Mouse (Mus musculus) hindbrain, embryonic 11.5 days (tissue): ENCODE results near the gene Rgs4. TPM values are rescaled to one million over a fixed set of nuclear protein-coding genes. Genes with fewer than 3 reads are reported as not detected.

Experiments used
- ATAC-seq: fragments of 200-750 bp; cut with Nextera tagmentation; 2 replicates; pipeline ENCODE4 v1.8.0; 2017; ENCODE audit warnings: mild to moderate bottlenecking, moderate TSS enrichment, moderate library complexity; ENCODE audit not compliant: low FRiP score
- DNase-seq: peaks from one replicate; pipeline ENCODE4 v3.0.0-alpha.2; 2015; ENCODE audit warnings: low spot score
- H3K27ac ChIP-seq: fragments of 300-500 bp; sonication (generic); 2 replicates; pipeline ENCODE4 v1.5.1; 2014; ENCODE audit warnings: mild to moderate bottlenecking, low read depth, low read length
- H3K27me3 ChIP-seq: fragments of 300-500 bp; sonication (generic); 2 replicates; pipeline ENCODE4 v1.6.1; 2014; ENCODE audit warnings: mild to moderate bottlenecking, low read length, moderate library complexity, mixed read lengths; ENCODE audit not compliant: control insufficient read depth, insufficient read depth
- H3K36me3 ChIP-seq: fragments of 300-500 bp; sonication (generic); 2 replicates; pipeline ENCODE4 v1.6.1; 2014; ENCODE audit warnings: mild to moderate bottlenecking, low read length, moderate library complexity, mixed read lengths; ENCODE audit not compliant: control insufficient read depth, insufficient read depth
- H3K4me1 ChIP-seq: fragments of 300-500 bp; sonication (generic); replicated peaks from 2 replicates; pipeline ENCODE4 v1.6.1; 2014; ENCODE audit warnings: low read length, mixed read lengths; ENCODE audit not compliant: control insufficient read depth, insufficient read depth
- H3K4me2 ChIP-seq: fragments of 300-500 bp; sonication (generic); replicated peaks from 2 replicates; pipeline ENCODE4 v1.6.1; 2014; ENCODE audit warnings: mild to moderate bottlenecking, low read depth, low read length
- H3K4me3 ChIP-seq: fragments of 300-500 bp; sonication (generic); 2 replicates; pipeline ENCODE4 v1.5.1; 2014; ENCODE audit warnings: low read depth, low read length
- H3K9ac ChIP-seq: fragments of 300-500 bp; sonication (generic); 2 replicates; pipeline ENCODE4 v1.6.1; 2014; ENCODE audit warnings: low read depth, low read length
- H3K9me3 ChIP-seq: fragments of 300-500 bp; sonication (generic); 2 replicates; pipeline ENCODE4 v1.6.1; 2016; ENCODE audit warnings: low read length; ENCODE audit not compliant: control insufficient read depth
- WGBS: fragments of 180-500 bp; shearing (Covaris S2); extraction: QIAGEN DNeasy Blood & Tissue Kit; methylation state at CpG from one replicate; pipeline ENCODE4 v1.1.7; 2014; 5-methylcytosine and 5-hydroxymethylcytosine counted together
- polyA plus RNA-seq: library from polyadenylated mRNA; unstranded; fragments of >200 nt; fragmentation: Nextera tagmentation; extraction: Ambion mirVana; gene quantifications from 2 replicates; pipeline ENCODE4 v1.2.1, GENCODE M21; 2014

Gene Rgs4
- polyA plus RNA-seq: 17.3 and 21.3 TPM in 2 replicates

- H3K9ac ChIP-seq: peak within 1 kb of the TSS; percentile 31; the same call in 1 of the 2 replicates
- H3K4me3 ChIP-seq: peak within 1 kb of the TSS; percentile 29
- WGBS: under 1% methylated on average over 16 of the region's 16 CpGs
- H3K4me2 ChIP-seq: peak within 1 kb of the TSS; percentile 58
- H3K9me3 ChIP-seq: no peaks in the 10 kb centered on the region
- no peaks in the 10 kb centered on the region for H3K36me3 ChIP-seq
- H3K27me3 ChIP-seq: no peaks in the 10 kb centered on the region
- no peaks in the 10 kb centered on the region for H3K4me1 ChIP-seq
- ATAC-seq (peak; percentile 98), DNase-seq (peak; percentile 76)
- H3K27ac ChIP-seq: no peak within 1 kb of the TSS
These were observed at the start of gene Rgs4 for GRCm38 (mm10) chr1:169747473-169747872. Gene Rgs4, minus strand, starts transcription at chr1:169747642.

- H3K9ac ChIP-seq: no peak overlapping the region
- H3K4me3 ChIP-seq: no peak overlapping the region
- ATAC-seq: no peak
- no peaks in the 10 kb centered on the region for H3K36me3 ChIP-seq
- no peak overlapping the region for H3K4me2 ChIP-seq
- DNase-seq: no peak
- no peaks in the 10 kb centered on the region for H3K27me3 ChIP-seq
- 88% methylated on average over 5 of the region's 5 CpGs for WGBS
- no peaks in the 10 kb centered on the region for H3K9me3 ChIP-seq
- no peaks in the 10 kb centered on the region for H3K4me1 ChIP-seq
- no peak overlapping the region for H3K27ac ChIP-seq
These were observed 45.0 kb upstream of the Rgs4 start for GRCm38 (mm10) chr1:169792437-169792836.

GRCm38 (mm10) chr1:169785981-169786380 lies 38.5 kb upstream of the Rgs4 start:
- ATAC-seq (no peak), DNase-seq (no peak)
- 93% methylated on average over 3 of the region's 3 CpGs for WGBS
- Histone ChIP-seq H3K4me1 (no peaks in the 10 kb centered on the region), H3K36me3 (no peaks in the 10 kb centered on the region), H3K9ac (no peak overlapping the region), H3K27me3 (no peaks in the 10 kb centered on the region), H3K27ac (no peak overlapping the region), H3K4me3 (no peak overlapping the region), H3K4me2 (no peak overlapping the region), H3K9me3 (no peaks in the 10 kb centered on the region)

GRCm38 (mm10) chr1:169776566-169776965 lies 29.1 kb upstream of the Rgs4 start:
- H3K4me1 ChIP-seq: no peaks in the 10 kb centered on the region
- H3K9me3 ChIP-seq: no peaks in the 10 kb centered on the region
- no peak overlapping the region for H3K27ac ChIP-seq
- DNase-seq (no peak), ATAC-seq (no peak)
- H3K36me3 ChIP-seq: no peaks in the 10 kb centered on the region
- no peak overlapping the region for H3K4me2 ChIP-seq
- H3K27me3 ChIP-seq: no peaks in the 10 kb centered on the region
- H3K9ac ChIP-seq: no peak overlapping the region
- 73% methylated on average over 7 of the region's 7 CpGs for WGBS
- no peak overlapping the region for H3K4me3 ChIP-seq

- 90% methylated on average over 2 of the region's 2 CpGs for WGBS
- H3K9ac ChIP-seq: no peak overlapping the region
- H3K27ac ChIP-seq: no peak overlapping the region
- DNase-seq (no peak), ATAC-seq (no peak)
- no peaks in the 10 kb centered on the region for H3K9me3 ChIP-seq
- H3K36me3 ChIP-seq: no peaks in the 10 kb centered on the region
- H3K4me2 ChIP-seq: no peak overlapping the region
- H3K4me1 ChIP-seq: no peaks in the 10 kb centered on the region
- no peak overlapping the region for H3K4me3 ChIP-seq
- H3K27me3 ChIP-seq: no peaks in the 10 kb centered on the region
These were observed 17.1 kb upstream of the Rgs4 start for GRCm38 (mm10) chr1:169764619-169764955.

- Histone ChIP-seq H3K9ac (no peak overlapping the region), H3K36me3 (no peaks in the 10 kb centered on the region), H3K4me3 (no peak overlapping the region), H3K9me3 (no peaks in the 10 kb centered on the region), H3K4me1 (no peaks in the 10 kb centered on the region), H3K27me3 (no peaks in the 10 kb centered on the region), H3K4me2 (no peak overlapping the region), H3K27ac (no peak overlapping the region)
- DNase-seq (no peak), ATAC-seq (0 out of 2 replicates have a peak, but pooled peaks have one; percentile 64)
- 73% methylated on average over 9 of the region's 9 CpGs for WGBS
These were observed 16.6 kb upstream of the Rgs4 start for GRCm38 (mm10) chr1:169763858-169764618.

GRCm38 (mm10) chr1:169762524-169762923 lies 15.1 kb upstream of the Rgs4 start:
- H3K9me3 ChIP-seq: no peaks in the 10 kb centered on the region
- 93% methylated on average over 2 of the region's 2 CpGs for WGBS
- no peaks in the 10 kb centered on the region for H3K4me1 ChIP-seq
- no peaks in the 10 kb centered on the region for H3K27me3 ChIP-seq
- no peak overlapping the region for H3K4me2 ChIP-seq
- no peak overlapping the region for H3K9ac ChIP-seq
- DNase-seq: no peak
- H3K4me3 ChIP-seq: no peak overlapping the region
- no peak overlapping the region for H3K27ac ChIP-seq
- ATAC-seq: no peak
- H3K36me3 ChIP-seq: no peaks in the 10 kb centered on the region

- no peak overlapping the region for H3K9ac ChIP-seq
- H3K4me3 ChIP-seq: no peak overlapping the region
- WGBS: 36% methylated on average over 3 of the region's 3 CpGs
- no peak overlapping the region for H3K4me2 ChIP-seq
- ATAC-seq: no peak
- no peaks in the 10 kb centered on the region for H3K4me1 ChIP-seq
- DNase-seq: no peak
- H3K27me3 ChIP-seq: no peaks in the 10 kb centered on the region
- H3K27ac ChIP-seq: no peak overlapping the region
- H3K36me3 ChIP-seq: no peaks in the 10 kb centered on the region
- H3K9me3 ChIP-seq: no peaks in the 10 kb centered on the region
These were observed 9.1 kb upstream of the Rgs4 start for GRCm38 (mm10) chr1:169756532-169756931.

GRCm38 (mm10) chr1:169752395-169752794 lies 5.0 kb upstream of the Rgs4 start:
- Histone ChIP-seq H3K4me1 (no peaks in the 10 kb centered on the region), H3K9ac (no peak overlapping the region), H3K9me3 (no peaks in the 10 kb centered on the region), H3K4me2 (no peak overlapping the region), H3K27ac (no peak overlapping the region), H3K27me3 (no peaks in the 10 kb centered on the region), H3K36me3 (no peaks in the 10 kb centered on the region), H3K4me3 (no peak overlapping the region)
- WGBS: 62% methylated on average over 3 of the region's 4 CpGs
- DNase-seq (no peak), ATAC-seq (no peak)
